Mouse (Mus musculus) embryo, embryonic 11 days (tissue): ENCODE measurements around the gene Mrpl51.

ENCODE experiments used
- DNase-seq: peaks from one replicate; pipeline ENCODE4 v3.0.0-alpha.2; 2015

Mrpl51 gene

GRCm38 (mm10) chr6:125191332-125192015 is at the start of gene Mrpl51, which contains the start of gene Ncapd2:
Gene Mrpl51 (plus strand): TSS chr6:125191801.
Gene Ncapd2 (minus strand): TSS chr6:125191701.
- peak; percentile 99 for DNase-seq

GRCm38 (mm10) chr6:125142436-125142835 is 49.2 kb upstream of the Mrpl51 start:
- no peak for DNase-seq

- no peak for DNase-seq
These were observed 48.5 kb upstream of the Mrpl51 start for GRCm38 (mm10) chr6:125143128-125143527.

DNA sequence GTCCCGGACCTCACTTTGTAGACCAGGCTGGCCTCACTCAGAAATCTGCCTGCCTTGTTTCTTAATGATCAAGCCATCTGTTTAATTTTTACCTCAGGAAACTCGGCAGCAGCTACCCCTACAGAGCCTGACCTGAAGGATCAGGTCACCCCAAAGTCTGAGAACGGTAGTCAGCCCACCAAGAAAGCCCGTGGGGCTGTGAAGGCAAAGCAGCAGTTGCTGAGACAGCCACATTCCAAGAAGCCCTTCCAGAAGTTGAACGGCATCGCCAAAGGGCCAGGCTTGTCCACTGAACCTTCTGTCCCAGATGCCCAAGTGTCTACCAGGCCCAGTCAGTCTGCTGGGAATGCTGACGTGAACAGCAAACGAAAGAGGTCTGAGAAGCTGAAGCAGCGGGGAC is 47.7 kb upstream of the Mrpl51 start:
- DNase-seq = no peak

GRCm38 (mm10) chr6:125145001-125145400 is 46.6 kb upstream of the Mrpl51 start, which contains the start of gene Iffo1:
Gene Iffo1 (plus strand): TSS chr6:125145241.
- peak; percentile 96 for DNase-seq

DNA sequence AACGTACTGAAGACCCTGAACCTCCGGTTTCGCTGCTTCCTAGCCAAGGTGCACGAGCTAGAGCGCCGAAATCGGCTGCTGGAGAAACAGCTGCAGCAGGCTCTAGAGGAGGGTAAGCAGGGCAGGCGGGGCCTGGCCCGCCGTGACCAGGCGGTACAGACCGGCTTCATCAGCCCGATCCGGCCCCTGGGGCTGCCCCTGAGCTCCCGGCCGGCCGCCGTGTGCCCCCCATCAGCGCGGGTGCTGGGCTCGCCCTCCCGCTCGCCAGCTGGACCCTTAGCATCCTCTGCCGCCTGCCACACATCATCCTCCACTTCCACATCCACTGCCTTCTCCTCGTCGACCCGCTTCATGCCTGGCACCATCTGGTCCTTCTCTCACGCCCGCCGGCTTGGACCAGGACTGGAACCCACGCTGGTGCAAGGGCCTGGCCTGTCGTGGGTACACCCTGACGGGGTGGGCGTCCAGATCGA is 46.1 kb upstream of the Mrpl51 start:
- DNase-seq = no peak

DNA sequence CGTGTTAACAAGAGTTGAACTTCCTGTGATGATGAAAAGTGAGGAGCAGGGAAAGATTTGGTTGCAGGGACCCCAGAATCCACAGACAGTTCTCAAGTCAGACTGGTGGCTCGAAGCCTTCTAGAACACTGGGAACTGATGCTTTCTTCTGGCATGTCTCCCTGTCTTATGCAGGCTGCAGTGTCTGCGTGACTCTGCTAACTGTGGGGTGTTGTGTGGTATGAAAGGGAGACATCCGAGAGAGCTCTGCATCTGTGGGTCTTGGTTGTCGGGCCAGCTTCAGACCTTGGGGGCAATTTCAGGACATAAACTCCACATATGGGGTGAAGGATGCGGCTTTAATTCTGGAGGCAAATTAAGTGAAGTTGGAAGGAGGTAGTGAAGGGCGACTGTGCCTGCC is 45.5 kb upstream of the Mrpl51 start:
- DNase-seq = no peak

GRCm38 (mm10) chr6:125146797-125147196 is 44.8 kb upstream of the Mrpl51 start:
- no peak for DNase-seq

- no peak for DNase-seq
These were observed 44.3 kb upstream of the Mrpl51 start for GRCm38 (mm10) chr6:125147329-125147728.

DNA sequence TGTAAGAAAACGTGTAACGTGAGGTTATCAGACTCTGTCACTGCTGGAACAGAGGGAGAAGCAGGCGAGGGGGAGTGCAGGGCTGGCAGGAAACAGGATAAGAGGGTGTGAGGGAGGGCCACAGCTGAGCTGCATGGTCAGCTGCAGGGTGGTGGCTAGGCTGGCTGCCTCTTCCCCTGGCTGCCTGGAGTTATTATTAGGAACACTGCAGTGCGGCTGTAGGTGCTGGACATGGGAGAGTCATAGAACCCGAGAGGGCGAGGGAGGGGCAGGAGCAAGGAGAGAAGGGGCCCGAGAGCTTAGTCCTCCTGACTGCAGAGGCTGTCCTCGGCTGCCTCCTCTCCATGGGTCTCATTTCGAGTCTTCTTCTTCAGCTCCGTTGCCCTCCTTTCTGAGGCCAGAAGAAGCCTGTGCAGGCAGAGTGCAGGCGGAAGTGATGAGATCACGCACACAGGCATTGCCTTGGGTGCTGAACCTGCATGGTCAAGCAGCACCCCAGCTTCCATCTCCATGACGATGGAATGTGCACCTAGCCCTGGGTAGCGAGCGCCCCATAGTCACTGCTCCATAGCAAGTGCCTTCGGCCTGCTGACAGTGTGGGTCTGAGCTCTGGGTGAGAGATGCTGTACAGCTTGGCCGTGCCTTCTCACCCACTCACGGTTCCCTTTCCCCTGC is 43.2 kb upstream of the Mrpl51 start:
- no peak for DNase-seq

- no peak for DNase-seq
These were observed 42.6 kb upstream of the Mrpl51 start for GRCm38 (mm10) chr6:125148926-125149568.

GRCm38 (mm10) chr6:125149569-125149950 is 42.0 kb upstream of the Mrpl51 start:
- no peak for DNase-seq

DNA sequence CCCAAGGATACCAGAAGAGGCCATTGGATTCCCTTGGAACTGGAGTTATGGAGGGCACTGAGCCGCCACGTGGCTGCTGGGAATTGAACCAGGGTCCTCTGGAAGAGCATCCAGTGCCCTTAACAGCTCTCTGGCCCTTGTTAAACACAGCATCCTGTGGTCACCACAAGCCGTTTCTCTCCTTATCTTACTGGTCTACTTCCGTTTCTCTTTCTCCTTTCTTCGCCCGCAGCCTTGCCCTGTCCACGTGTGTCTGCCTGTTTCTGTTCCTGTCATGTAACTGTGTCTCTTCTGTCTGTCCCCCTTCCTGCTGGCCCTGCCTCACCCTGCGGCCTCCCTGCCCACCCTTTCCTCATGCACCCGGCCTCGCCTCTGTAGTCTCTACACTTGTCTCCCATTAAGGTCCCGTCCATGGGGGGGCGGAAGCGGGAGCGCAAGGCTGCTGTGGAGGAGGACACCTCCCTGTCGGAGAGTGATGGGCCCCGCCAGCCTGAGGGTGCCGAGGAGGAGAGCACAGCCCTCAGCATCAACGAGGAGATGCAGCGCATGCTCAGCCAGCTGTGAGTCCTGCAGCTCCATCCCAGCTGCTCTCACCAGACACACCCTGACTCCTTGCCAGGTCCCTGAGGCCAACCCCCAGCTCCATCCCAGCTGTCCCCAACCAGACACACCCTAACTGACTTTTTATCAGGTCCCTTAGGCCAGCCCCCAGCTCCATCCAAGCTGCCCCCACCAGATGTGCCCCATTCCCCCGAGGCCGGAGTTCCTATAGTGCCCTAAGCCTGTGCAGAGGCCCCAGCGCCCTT is 39.2 kb upstream of the Mrpl51 start:
- DNase-seq = no peak

DNA sequence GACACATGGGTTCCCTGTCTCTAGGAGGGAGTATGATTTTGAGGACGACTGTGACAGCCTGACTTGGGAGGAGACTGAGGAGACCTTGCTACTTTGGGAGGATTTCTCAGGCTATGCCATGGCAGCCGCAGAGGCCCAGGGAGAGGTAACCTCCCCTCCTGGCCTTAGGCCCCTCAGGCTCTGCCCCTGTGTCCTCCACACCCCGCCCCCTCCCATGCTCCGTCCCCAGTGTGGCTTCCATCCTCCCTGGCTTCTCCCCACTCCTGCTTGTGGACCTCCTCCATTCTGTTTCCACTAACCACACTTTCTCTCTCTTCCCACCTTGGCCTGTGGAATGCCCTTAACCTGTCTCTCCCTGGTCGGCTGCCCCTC is 38.6 kb upstream of the Mrpl51 start:
- DNase-seq = no peak

DNA sequence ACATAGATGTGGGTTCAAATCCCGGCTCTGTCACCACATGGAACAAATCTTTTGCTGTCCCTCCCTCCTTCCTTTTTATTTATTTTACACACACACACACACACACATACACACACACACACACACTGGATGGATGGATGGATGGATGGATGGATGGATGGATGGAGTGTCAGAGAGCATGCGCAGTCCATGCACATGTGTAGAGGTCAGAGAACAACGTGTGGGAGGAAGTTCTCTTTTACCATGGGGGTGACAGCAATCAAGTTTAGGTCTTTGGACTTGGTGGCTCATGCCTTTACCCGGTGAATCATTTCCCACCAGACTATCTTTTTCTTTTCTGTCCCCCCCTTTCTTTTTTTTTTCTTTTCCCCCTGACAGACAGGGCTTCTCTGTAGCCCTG is 37.9 kb upstream of the Mrpl51 start:
- DNase-seq = no peak

DNA sequence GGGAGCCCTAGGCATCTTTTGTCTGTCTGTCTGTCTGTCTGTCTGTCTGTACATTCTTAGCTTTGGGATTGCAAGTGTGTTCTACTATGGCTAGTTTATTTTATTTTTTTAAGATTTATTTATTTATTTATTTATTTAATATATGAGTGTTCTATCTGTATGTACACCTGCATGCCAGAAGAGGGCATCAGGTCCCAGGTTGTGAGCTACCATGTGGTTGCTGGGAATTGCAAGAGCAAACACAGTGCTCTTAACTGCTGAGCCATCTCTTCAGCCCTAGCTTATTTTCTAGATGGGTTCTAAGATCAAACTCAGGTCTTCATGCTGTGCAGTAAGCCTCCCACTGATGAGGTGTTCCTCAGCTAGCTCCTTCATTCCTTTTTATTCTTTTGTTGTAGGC is 37.1 kb upstream of the Mrpl51 start:
- DNase-seq = no peak

- no peak for DNase-seq
These were observed 36.3 kb upstream of the Mrpl51 start for GRCm38 (mm10) chr6:125155262-125155661.

GRCm38 (mm10) chr6:125156491-125156890 is 35.1 kb upstream of the Mrpl51 start:
- no peak for DNase-seq

GRCm38 (mm10) chr6:125156903-125157614 is 34.5 kb upstream of the Mrpl51 start:
- DNase-seq = peak; percentile 66

GRCm38 (mm10) chr6:125158944-125159492 is 32.6 kb upstream of the Mrpl51 start:
- no peak for DNase-seq

DNA sequence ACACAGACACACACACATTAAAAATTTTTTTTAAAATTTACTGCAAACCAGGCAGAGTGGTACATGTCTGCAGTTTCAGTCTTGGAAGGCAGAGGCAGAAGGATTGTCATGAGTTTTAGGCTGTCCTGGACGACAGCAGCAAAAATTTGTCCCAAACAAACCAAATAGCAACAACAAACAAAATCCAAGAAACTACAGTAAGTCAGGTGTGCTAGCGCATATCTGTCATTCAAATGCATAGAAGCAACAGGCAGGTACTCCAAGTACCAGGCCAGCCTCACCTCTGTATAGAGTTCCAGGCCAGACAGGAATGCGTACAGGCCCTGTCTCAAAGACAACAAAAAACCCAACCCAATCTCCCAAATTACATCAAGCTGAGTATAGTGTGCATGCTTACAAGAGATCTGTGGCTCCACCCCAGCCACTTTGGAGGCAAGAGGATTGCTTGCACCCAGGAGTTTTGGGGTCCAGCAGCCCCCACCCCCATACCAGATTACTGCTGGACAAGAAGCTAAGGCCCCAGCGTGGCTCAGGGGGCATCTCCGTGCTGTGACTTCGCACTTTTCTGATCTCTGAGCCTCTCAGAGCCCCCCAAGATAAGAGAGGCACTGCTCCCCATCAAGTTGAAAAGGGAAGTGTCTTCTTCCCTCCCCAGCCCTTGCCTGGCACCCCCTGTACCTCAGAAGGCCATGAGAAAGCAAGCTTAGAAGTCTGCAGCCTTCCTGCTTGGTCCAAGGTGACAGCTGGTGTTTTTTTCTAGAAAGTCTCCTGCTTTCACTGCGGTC is 31.6 kb upstream of the Mrpl51 start:
- no peak for DNase-seq

DNA sequence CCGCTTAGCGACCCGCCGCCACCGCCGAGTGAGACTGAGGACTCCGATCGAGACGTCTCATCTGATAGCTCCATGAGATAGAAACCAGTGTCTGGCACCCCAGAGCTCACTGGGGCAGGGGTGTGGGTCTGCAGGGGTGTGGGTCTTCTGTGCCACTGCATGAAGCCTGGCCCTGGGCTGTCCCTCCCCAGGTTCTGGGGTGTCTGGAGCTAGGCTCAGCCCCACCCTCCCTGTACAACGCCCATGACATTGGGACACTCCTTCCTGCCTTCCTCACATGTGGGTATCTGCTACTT is 31.1 kb upstream of the Mrpl51 start:
- peak; percentile 30 for DNase-seq
